Mouse (Mus musculus) Patski (cell line): ENCODE data around the gene Mrpl20. TPM values are rescaled to one million over a fixed set of nuclear protein-coding genes. Genes with fewer than 3 reads are reported as not detected.

Source experiments
- ATAC-seq: fragments of 100-300 bp; one replicate; pipeline ENCODE4 v1.8.0; 2021
- CTCF ChIA-PET: fragments of 350-600 bp; sonication (Branson Sonifier 250); formaldehyde crosslinking; loops from one replicate; lab custom pipeline; 2022; ENCODE audit warnings: inconsistent platforms; lab: Charles Lee
- POLR2A ChIA-PET: fragments of 350-600 bp; sonication (Branson Sonifier 250); formaldehyde crosslinking; loops from one replicate; lab custom pipeline; 2022; ENCODE audit warnings: antibody characterized with exemption, inconsistent platforms; lab: Charles Lee
- DNase-seq: peaks from one replicate; pipeline ENCODE4 v3.0.0-alpha.2; 2011; ENCODE audit warnings: low read depth, low spot score
- H3K27me3 ChIP-seq: fragments of 371-371 bp; one replicate; pipeline ENCODE4 v1.5.1; 2021
- CTCF ChIP-seq: fragments of 100-300 bp; IDR thresholded peaks from one replicate; pipeline ENCODE4 v1.5.1; 2021
- in situ Hi-C: fragments of 300-500 bp; cut with MboI; formaldehyde crosslinking; loops from 3 replicates; pipeline ENCODE4 v1.11.1; 2018; ENCODE audit warnings: low pct_unique_long_range_greater_than_20kb, mixed read lengths
- polyA plus RNA-seq: library from polyadenylated mRNA; unstranded; gene quantifications from one replicate; pipeline ENCODE4 v1.2.3, GENCODE M21; 2021

Mrpl20 gene
- polyA plus RNA-seq, 1 experiment from 2014 or later: 124 TPM

DNA sequence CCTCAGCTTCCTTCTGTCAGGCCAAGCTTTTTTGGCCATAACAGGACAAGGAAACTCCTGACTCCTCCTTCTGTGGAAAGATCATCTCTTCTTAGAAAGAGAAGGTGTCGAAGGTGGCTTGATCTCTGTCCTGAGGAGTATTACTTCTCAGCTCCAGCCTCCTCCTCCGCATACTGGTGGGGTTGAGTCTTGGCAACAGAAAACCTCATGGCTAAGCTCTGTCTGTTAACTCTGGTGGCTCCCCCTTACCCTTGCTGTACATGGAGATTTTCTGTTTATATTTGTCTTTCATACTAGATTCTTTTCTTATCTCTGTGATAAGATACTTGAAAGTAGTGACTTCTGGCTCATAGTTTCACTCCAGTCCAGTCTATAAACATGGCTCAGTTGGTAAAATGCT, 8.9 kb upstream of the Mrpl20 start:
- ChIA-PET POLR2A (no interaction called here), CTCF (interaction anchor here (1.5 kb wide), 1 partner anchor 9 kb away, joined by 4 read pairs; the partner anchor contains the start of gene Mrpl20)
- H3K27me3 ChIP-seq: peaks cover 4% of the 10 kb centered on the region
- ATAC-seq (no peak), DNase-seq (no peak)
- in situ Hi-C loops: no loop called here
- no peak for TF ChIP-seq CTCF

GRCm38 (mm10) chr4:155802075-155802474, 603 bp upstream of the Mrpl20 start:
- no peak for ATAC-seq
- CTCF ChIA-PET: interaction anchor here (1.3 to 1.4 kb wide), 3 partner anchors 8 to 22 kb away, joined by 4 read pairs; no protein-coding TSS in a partner anchor
- DNase-seq: no peak
- no peak for TF ChIP-seq CTCF
- POLR2A ChIA-PET: interaction anchor here (0.7 kb wide), 1 partner anchor 41 kb away, joined by 3 read pairs; no protein-coding TSS in a partner anchor
- H3K27me3 ChIP-seq: no peaks in the 10 kb centered on the region
- in situ Hi-C loops: no loop called here

- CTCF ChIA-PET: interaction anchor here (1.1 to 1.4 kb wide), 4 partner anchors 7 to 23 kb away, joined by 3 to 4 read pairs (median 4); no protein-coding TSS in a partner anchor
Observed at GRCm38 (mm10) chr4:155803340-155804041, 813 bp downstream of the Mrpl20 start.

DNA sequence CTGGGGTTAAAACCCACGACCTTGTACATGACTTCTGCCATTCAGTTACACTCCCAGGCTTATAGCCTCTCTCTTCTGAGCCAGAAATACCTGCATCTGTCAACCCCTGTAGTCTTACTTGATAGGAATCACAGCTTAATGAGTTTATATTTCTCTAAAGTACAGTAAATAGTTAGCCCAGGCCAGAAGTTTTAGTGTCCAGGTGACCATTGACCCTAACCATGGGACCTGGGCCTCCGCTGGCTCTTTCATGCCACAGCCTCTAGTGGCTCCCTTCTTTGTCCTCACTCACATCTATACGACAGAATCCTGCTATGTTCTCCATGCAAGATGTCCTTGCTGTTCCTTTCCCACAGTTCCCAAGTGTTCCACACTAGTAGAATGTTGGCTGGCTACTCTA, 5.2 kb downstream of the Mrpl20 start:
- no peak for DNase-seq
- CTCF ChIA-PET: no interaction called here
- POLR2A ChIA-PET: no interaction called here
- in situ Hi-C loops: no loop called here
- ATAC-seq: no peak
- H3K27me3 ChIP-seq: no peaks in the 10 kb centered on the region
- TF ChIP-seq CTCF: no peak

More at GRCm38 (mm10) chr4:155803340-155804041, 813 bp downstream of the Mrpl20 start:
- TF ChIP-seq CTCF: no peak
- H3K27me3 ChIP-seq: no peaks in the 10 kb centered on the region
- in situ Hi-C loops: no loop called here
- DNase-seq (peak; percentile 56), ATAC-seq (peak; percentile 51)
- POLR2A ChIA-PET: interaction anchor here (1.1 kb wide), 1 partner anchor 9 kb away, joined by 3 read pairs; the partner anchor contains the start of gene Ccnl2

GRCm38 (mm10) chr4:155811929-155812664, 9.4 kb downstream of the Mrpl20 start, which contains the start of gene Ccnl2:
TSS of gene Ccnl2 (plus strand) at chr4:155812489.
- CTCF ChIA-PET: interaction anchor here (1.4 to 1.6 kb wide), 2 partner anchors 9 kb away, joined by 3 to 4 read pairs; partner anchors contain the start of gene Mrpl20
- DNase-seq (peak; percentile 80), ATAC-seq (peak; percentile 92)
- in situ Hi-C loops: no loop called here
- TF ChIP-seq CTCF: no peak
- POLR2A ChIA-PET: interaction anchor here (0.7 to 1.0 kb wide), 2 partner anchors 8 to 12 kb away, joined by 3 to 4 read pairs; no protein-coding TSS in a partner anchor
- no peaks in the 10 kb centered on the region for H3K27me3 ChIP-seq

DNA sequence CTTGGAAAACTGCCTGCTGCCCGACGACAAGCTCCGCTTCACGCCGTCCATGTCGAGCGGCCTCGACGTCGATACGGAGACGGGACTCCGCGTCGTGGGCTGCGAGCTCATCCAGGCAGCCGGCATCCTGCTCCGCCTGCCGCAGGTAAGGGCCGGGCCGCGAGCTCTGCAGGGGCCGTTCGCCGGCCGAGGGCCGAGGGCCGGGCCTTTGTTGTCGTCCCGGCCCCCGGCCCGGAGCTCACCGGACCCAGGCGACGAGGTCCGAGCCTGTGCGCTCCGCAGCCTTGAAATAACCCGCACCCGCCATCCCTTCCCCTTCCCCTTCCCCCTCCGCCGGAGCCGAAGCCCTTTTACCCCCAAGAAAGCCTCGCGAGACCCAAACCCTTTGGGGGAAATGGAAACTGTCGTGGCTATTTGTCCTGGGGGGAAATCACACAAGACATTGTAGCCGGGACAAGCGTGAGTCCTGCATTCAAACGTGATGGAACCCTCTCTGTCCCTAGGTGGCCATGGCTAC, 10.0 kb downstream of the Mrpl20 start:
- CTCF ChIA-PET: interaction anchor here (1.4 to 1.5 kb wide), 2 partner anchors 9 to 12 kb away, joined by 3 to 4 read pairs; no protein-coding TSS in a partner anchor
- no peaks in the 10 kb centered on the region for H3K27me3 ChIP-seq
- no peak for DNase-seq
- in situ Hi-C loops: no loop called here
- POLR2A ChIA-PET: interaction anchor here (0.7 to 1.0 kb wide), 3 partner anchors 9 to 12 kb away, joined by 3 to 4 read pairs (median 3); no protein-coding TSS in a partner anchor
- TF ChIP-seq CTCF: no peak
- ATAC-seq: no peak

GRCm38 (mm10) chr4:155817533-155817932, 14.9 kb downstream of the Mrpl20 start:
- ATAC-seq (no peak), DNase-seq (no peak)
- no peak for TF ChIP-seq CTCF
- CTCF ChIA-PET: no interaction called here
- in situ Hi-C loops: no loop called here
- POLR2A ChIA-PET: no interaction called here
- no peaks in the 10 kb centered on the region for H3K27me3 ChIP-seq

GRCm38 (mm10) chr4:155821025-155821424, 18.3 kb downstream of the Mrpl20 start:
- DNase-seq: no peak
- no peaks in the 10 kb centered on the region for H3K27me3 ChIP-seq
- in situ Hi-C loops: no loop called here
- no peak for ATAC-seq
- ChIA-PET CTCF (interaction anchor here (1.2 kb wide), 1 partner anchor 9 kb away, joined by 3 read pairs; the partner anchor contains the start of gene Ccnl2), POLR2A (no interaction called here)
- no peak for TF ChIP-seq CTCF

DNA sequence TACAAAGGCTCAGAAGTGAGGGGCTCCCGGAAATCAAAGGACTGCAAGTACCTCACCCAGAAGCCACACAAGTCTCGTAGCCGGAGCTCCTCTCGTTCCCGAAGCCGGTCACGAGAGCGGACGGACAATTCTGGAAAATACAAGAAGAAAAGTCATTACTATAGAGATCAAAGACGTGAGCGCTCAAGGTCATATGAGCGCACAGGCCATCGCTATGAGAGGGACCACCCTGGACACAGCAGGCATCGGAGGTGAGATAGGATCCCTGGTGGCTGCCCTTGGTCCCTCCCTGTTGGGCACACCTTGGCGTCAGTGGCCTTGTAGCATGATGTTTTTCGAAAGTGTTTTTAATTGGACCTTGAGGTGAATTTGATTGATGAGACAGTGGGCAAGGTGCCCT, 20.8 kb downstream of the Mrpl20 start:
- TF ChIP-seq CTCF: no peak
- ChIA-PET CTCF (interaction anchor here (1.0 to 1.5 kb wide), 2 partner anchors 10 to 11 kb away, joined by 4 to 7 read pairs; no protein-coding TSS in a partner anchor), POLR2A (no interaction called here)
- ATAC-seq: no peak
- no peaks in the 10 kb centered on the region for H3K27me3 ChIP-seq
- no peak for DNase-seq
- in situ Hi-C loops: no loop called here

DNA sequence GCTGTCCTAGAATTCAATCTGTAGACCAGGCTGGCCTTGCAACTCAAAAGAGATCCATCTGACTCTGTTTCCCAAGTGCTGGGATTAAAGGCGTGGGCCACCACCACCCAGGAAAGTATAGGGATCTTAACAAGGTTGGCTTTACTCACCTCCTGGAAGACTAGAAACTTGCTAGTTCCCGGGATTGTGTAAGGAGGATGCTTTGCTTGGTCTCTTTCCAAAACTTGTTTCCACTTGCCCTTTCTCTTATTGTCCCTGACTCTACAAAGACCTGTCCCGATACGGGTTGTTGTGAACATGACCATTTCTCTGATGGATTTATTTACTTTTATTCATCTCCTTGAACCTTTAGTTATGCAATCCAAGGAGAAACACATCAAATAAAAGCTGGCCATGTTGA, 27.2 kb downstream of the Mrpl20 start:
- TF ChIP-seq CTCF: no peak
- H3K27me3 ChIP-seq: no peaks in the 10 kb centered on the region
- CTCF ChIA-PET: no interaction called here
- ATAC-seq (no peak), DNase-seq (no peak)
- POLR2A ChIA-PET: no interaction called here
- in situ Hi-C loops: loop anchor here (5.0 kb wide), 2 partner anchors 37 to 62 kb away; partner anchors contain the start of genes Acap3, Cptp, Ints11 and Pusl1
